Comparison of ENCODE assay signal across 19 mouse cellular contexts in genomic region chr10:96286094-96286485, GRCm38 (mm10).
A peak's percentile ranks its signal among the peaks of the same experiment; 100 is the strongest.
DNase-seq lines count a peak whose midpoint lies in the region; ATAC-seq and TF ChIP-seq lines count a peak whose summit lies in the region.
"Had no signal": no experiment of that assay in that cellular context is flagged by ENCODE, and none has a peak within 500 bp of the region (broad histone marks: within the 10 kb centered on the region; RNA-seq: fewer than 3 reads in every experiment).

No protein-coding gene starts in this region.

- WGBS in embryonic facial prominence, embryonic 13.5 days: 63% methylated on average over 2 of the region's 2 CpGs
- WGBS in embryonic facial prominence, embryonic 10.5 days: 76% methylated on average over 2 of the region's 2 CpGs
- WGBS in lung, postnatal 0 days: 71% methylated on average over 2 of the region's 2 CpGs
- WGBS in midbrain, embryonic 11.5 days: 82% methylated on average over 2 of the region's 2 CpGs
- WGBS in hindbrain, embryonic 16.5 days: 83% methylated on average over 2 of the region's 2 CpGs

- H3K9me3 ChIP-seq in embryonic facial prominence, embryonic 13.5 days: no peaks in the 10 kb centered on the region
- no peaks in the 10 kb centered on the region for H3K9me3 ChIP-seq in embryonic facial prominence, embryonic 10.5 days
- no peaks in the 10 kb centered on the region for H3K9me3 ChIP-seq in lung, postnatal 0 days (ENCODE audit: low read length)
- H3K9me3 ChIP-seq in midbrain, embryonic 11.5 days (ENCODE audit: control insufficient read depth, low read length): no peaks in the 10 kb centered on the region
- no peaks in the 10 kb centered on the region for H3K9me3 ChIP-seq in hindbrain, embryonic 16.5 days (ENCODE audit: control insufficient read depth, low read length)
- H3K9me3 ChIP-seq: megakaryocyte, embryonic 14.5 days; midbrain, embryonic 15.5 days had no signal

- 0 out of 2 replicates have a peak overlapping the region, but pooled peaks have one; percentile 2 for H3K27ac ChIP-seq in embryonic facial prominence, embryonic 13.5 days
- H3K27ac ChIP-seq in embryonic facial prominence, embryonic 10.5 days (replicated peaks): no peak overlapping the region
- H3K27ac ChIP-seq in lung, postnatal 0 days (ENCODE audit: low read length): no peak overlapping the region
- H3K27ac ChIP-seq in midbrain, embryonic 11.5 days (ENCODE audit: low read depth, low read length): no peak overlapping the region
- H3K27ac ChIP-seq in hindbrain, embryonic 16.5 days (ENCODE audit: low read depth, low read length): no peak overlapping the region
- H3K27ac ChIP-seq: hindbrain, postnatal 0 days; midbrain, embryonic 15.5 days had no signal

- no peak for TF ChIP-seq CTCF in lung, postnatal 0 days (IDR thresholded peaks at IDR 0.05)
- TF ChIP-seq CTCF in brain, embryonic 14.5 days (IDR thresholded peaks at IDR 0.05; ENCODE audit: borderline replicate concordance, extremely low read depth, insufficient read depth, insufficient read length): no peak

- no peak for TF ChIP-seq EP300 in lung, postnatal 0 days (IDR thresholded peaks at IDR 0.05)

- no peaks in the 10 kb centered on the region for H3K27me3 ChIP-seq in embryonic facial prominence, embryonic 13.5 days
- H3K27me3 ChIP-seq in embryonic facial prominence, embryonic 10.5 days (replicated peaks; ENCODE audit: low read depth, poor library complexity, severe bottlenecking): no peaks in the 10 kb centered on the region
- H3K27me3 ChIP-seq in lung, postnatal 0 days (replicated peaks; ENCODE audit: insufficient read depth, low read length): no peaks in the 10 kb centered on the region
- H3K27me3 ChIP-seq in midbrain, embryonic 11.5 days (ENCODE audit: control insufficient read depth, insufficient read depth, low read length): no peaks in the 10 kb centered on the region
- H3K27me3 ChIP-seq in hindbrain, embryonic 16.5 days (replicated peaks; ENCODE audit: control insufficient read depth, insufficient read depth, low read length): no peaks in the 10 kb centered on the region
- H3K27me3 ChIP-seq: midbrain, embryonic 15.5 days; Patski had no signal

- no peak for ATAC-seq in embryonic facial prominence, embryonic 13.5 days (ENCODE audit: insufficient number of reproducible peaks, insufficient read depth, low FRiP score, low TSS enrichment, low read depth)
- ATAC-seq in lung, postnatal 0 days: no peak
- ATAC-seq in neutrophil, adult 5-6 weeks (ENCODE audit: extremely low read depth, insufficient number of reproducible peaks, low FRiP score, poor library complexity, severe bottlenecking): peak; percentile 70; the same call in 1 of the 2 replicates
- ATAC-seq in midbrain, embryonic 11.5 days (ENCODE audit: low FRiP score): no peak
- ATAC-seq in hindbrain, embryonic 16.5 days: no peak
- ATAC-seq: CD4-positive, CD25-positive, alpha-beta regulatory T cell, adult 4 months; hindbrain, postnatal 0 days; intestine, postnatal 0 days; midbrain, embryonic 15.5 days; Patski had no signal

- H3K36me3 ChIP-seq in embryonic facial prominence, embryonic 13.5 days: no peaks in the 10 kb centered on the region
- H3K36me3 ChIP-seq in embryonic facial prominence, embryonic 10.5 days (replicated peaks): no peaks in the 10 kb centered on the region
- no peaks in the 10 kb centered on the region for H3K36me3 ChIP-seq in lung, postnatal 0 days (ENCODE audit: insufficient read depth, low read length)
- no peaks in the 10 kb centered on the region for H3K36me3 ChIP-seq in midbrain, embryonic 11.5 days (ENCODE audit: control insufficient read depth, insufficient read depth, low read length)
- H3K36me3 ChIP-seq in hindbrain, embryonic 16.5 days (ENCODE audit: control insufficient read depth, insufficient read depth, low read length): no peaks in the 10 kb centered on the region
- H3K36me3 ChIP-seq: midbrain, embryonic 15.5 days had no signal

- H3K4me2 ChIP-seq in embryonic facial prominence, embryonic 13.5 days: no peak overlapping the region
- H3K4me2 ChIP-seq in lung, postnatal 0 days (replicated peaks; ENCODE audit: low read depth, low read length): no peak overlapping the region
- no peak overlapping the region for H3K4me2 ChIP-seq in midbrain, embryonic 11.5 days
- no peak overlapping the region for H3K4me2 ChIP-seq in hindbrain, embryonic 16.5 days (ENCODE audit: low read length)
- H3K4me2 ChIP-seq: liver, embryonic 11.5 days; lung, embryonic 14.5 days; midbrain, embryonic 15.5 days had no signal

- peaks cover 7% of the 10 kb centered on the region for H3K4me1 ChIP-seq in embryonic facial prominence, embryonic 13.5 days
- H3K4me1 ChIP-seq in embryonic facial prominence, embryonic 10.5 days: no peaks in the 10 kb centered on the region
- no peaks in the 10 kb centered on the region for H3K4me1 ChIP-seq in lung, postnatal 0 days (ENCODE audit: insufficient read depth, low read depth, low read length)
- no peaks in the 10 kb centered on the region for H3K4me1 ChIP-seq in midbrain, embryonic 11.5 days (ENCODE audit: control insufficient read depth, insufficient read depth, low read length)
- H3K4me1 ChIP-seq in hindbrain, embryonic 16.5 days (ENCODE audit: control insufficient read depth, insufficient read depth, low read depth, low read length): no peaks in the 10 kb centered on the region
- H3K4me1 ChIP-seq: megakaryocyte, embryonic 14.5 days had no signal

- DNase-seq in embryonic facial prominence, embryonic 10.5 days (ENCODE audit: low spot score): no peak
- peak; percentile 7 for DNase-seq in lung, postnatal 10 days
- no peak for DNase-seq in lung, postnatal 0 days (ENCODE audit: low spot score)
- peak; percentile 46 for DNase-seq in brain, embryonic 14.5 days (ENCODE audit: low read depth)
- no peak for DNase-seq in midbrain, embryonic 11.5 days (ENCODE audit: low spot score, missing footprints)
- DNase-seq: adrenal gland, adult 8-10 months; cerebellum, postnatal 25 days; gastrocnemius, postnatal 14 days; lung, embryonic 14.5 days had no signal

- H3K9ac ChIP-seq in embryonic facial prominence, embryonic 13.5 days: no peak overlapping the region
- no peak overlapping the region for H3K9ac ChIP-seq in lung, postnatal 0 days (replicated peaks; ENCODE audit: low read depth)
- no peak overlapping the region for H3K9ac ChIP-seq in midbrain, embryonic 11.5 days (ENCODE audit: low read length)
- H3K9ac ChIP-seq in hindbrain, embryonic 16.5 days (ENCODE audit: low read depth, low read length): no peak overlapping the region
- H3K9ac ChIP-seq: lung, embryonic 14.5 days; midbrain, embryonic 15.5 days had no signal

- TF ChIP-seq POLR2A in brain, embryonic 14.5 days (IDR thresholded peaks at IDR 0.05; ENCODE audit: borderline replicate concordance, extremely low read depth, insufficient read depth, insufficient read length, poor library complexity, severe bottlenecking): no peak

- no peak overlapping the region for H3K4me3 ChIP-seq in embryonic facial prominence, embryonic 13.5 days
- no peak overlapping the region for H3K4me3 ChIP-seq in embryonic facial prominence, embryonic 10.5 days
- H3K4me3 ChIP-seq in lung, postnatal 0 days (ENCODE audit: low read depth, low read length): no peak overlapping the region
- H3K4me3 ChIP-seq in midbrain, embryonic 11.5 days (ENCODE audit: low read depth, low read length): no peak overlapping the region
- no peak overlapping the region for H3K4me3 ChIP-seq in hindbrain, embryonic 16.5 days (ENCODE audit: low read length)
- H3K4me3 ChIP-seq: megakaryocyte, embryonic 14.5 days; midbrain, embryonic 15.5 days had no signal

Comparison
In these comparisons a context has a peak if more than half of its experiments do, and no peak if none do; other contexts are left out.
1. DNase-seq: peak in lung, postnatal 10 days (single experiment) and brain, embryonic 14.5 days (single experiment); none in embryonic facial prominence, embryonic 10.5 days (single experiment), lung, postnatal 0 days (single experiment) and midbrain, embryonic 11.5 days (single experiment).